Mouse (Mus musculus): ENCODE measurements at regions not wholly inside any gene's neighbourhood (a gene's known extent, or its start where the extent isn't known, plus 50 kb on each side); places are given as distances from the start of the nearest gene placed in this dataset.

- TF ChIP-seq CTCF (IDR thresholded peaks at IDR 0.05; ENCODE audit: control insufficient read depth, insufficient read depth, insufficient replicate concordance, low read depth, low read length) (no peak), POLR2A (IDR thresholded peaks at IDR 0.05; ENCODE audit: control insufficient read depth, low read depth, low read length) (no peak)
Measured at GRCm38 (mm10) chr14:104406062-104406461, 61.7 kb downstream of the Pou4f1 start.
